Mouse (Mus musculus) heart, postnatal 0 days (tissue): ENCODE data around the gene Pde8a.

Source experiments
- CTCF ChIP-seq: IDR thresholded peaks from 2 replicates; pipeline ENCODE4 v1.5.1; 2016; ENCODE audit warnings: antibody characterized with exemption, control low read depth, low read depth
- EP300 ChIP-seq: IDR thresholded peaks from 2 replicates; pipeline ENCODE4 v1.6.1; 2016; ENCODE audit warnings: antibody characterized with exemption, low read depth

DNA sequence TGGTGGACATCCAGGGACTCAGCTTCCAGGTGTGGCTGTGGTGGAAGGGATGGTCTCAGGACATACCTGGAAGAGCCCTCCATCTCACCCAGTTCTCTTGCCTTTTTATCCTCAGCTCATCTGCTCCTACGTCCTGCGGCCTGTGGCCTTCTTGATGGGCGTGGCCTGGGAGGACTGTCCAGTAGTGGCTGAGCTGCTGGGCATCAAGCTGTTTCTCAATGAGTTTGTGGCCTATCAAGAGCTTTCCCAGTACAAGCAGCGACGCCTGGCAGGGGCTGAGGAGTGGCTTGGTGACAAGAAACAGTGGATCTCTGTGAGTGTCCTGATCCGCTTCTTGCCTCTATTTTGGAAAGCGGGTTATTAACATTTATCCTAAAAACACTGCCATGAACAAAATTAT, 49.0 kb upstream of the Pde8a start:
- TF ChIP-seq CTCF (no peak), EP300 (no peak)
